Mouse (Mus musculus) MEL (cell line): ENCODE data around the gene Gm32742. TPM values are rescaled to one million over a fixed set of nuclear protein-coding genes. Genes with fewer than 3 reads are reported as not detected.

Experiments used
- DNase-seq: peaks from one replicate; pipeline ENCODE4 v3.0.0; 2011; ENCODE audit warnings: low read depth, low spot score
- H3K27ac ChIP-seq: 2 replicates; pipeline ENCODE4 v1.5.1; 2012; ENCODE audit warnings: low read depth, mild to moderate bottlenecking, control low read depth, low read length, moderate library complexity; ENCODE audit not compliant: control insufficient read depth
- H3K27me3 ChIP-seq, 2 experiments: fragments of 150-350 bp in 1 of 2; sonication (generic) in 1 of 2; 2 replicates each; pipeline ENCODE4 v1.6.1; 2012; ENCODE audit warnings: low read length in 2 of 2, mild to moderate bottlenecking in 2 of 2, improper control_type of control experiment in 1 of 2, moderate library complexity in 1 of 2; ENCODE audit not compliant: insufficient read depth in 2 of 2, control insufficient read depth in 1 of 2
- H3K36me3 ChIP-seq, 2 experiments: 2 replicates each; pipeline ENCODE4 v1.6.1; 2012 to 2014; ENCODE audit warnings: low read length in 2 of 2, improper control_type of control experiment in 1 of 2, inconsistent platforms in 1 of 2, mild to moderate bottlenecking in 1 of 2; ENCODE audit not compliant: insufficient read depth in 2 of 2, control insufficient read depth in 1 of 2
- H3K4me1 ChIP-seq, 2 experiments: fragments of 150-350 bp in 1 of 2; sonication (generic) in 1 of 2; 2 replicates each; pipeline ENCODE4 v1.6.1; 2012; ENCODE audit warnings: low read length in 2 of 2, improper control_type of control experiment in 1 of 2, mild to moderate bottlenecking in 1 of 2; ENCODE audit not compliant: insufficient read depth in 2 of 2, control insufficient read depth in 1 of 2
- H3K4me3 ChIP-seq, 2 experiments: fragments of 150-350 bp in 1 of 2; sonication (generic) in 1 of 2; 2 replicates each; pipeline ENCODE4 v1.5.1; 2012; ENCODE audit warnings: low read depth in 2 of 2, low read length in 2 of 2, mild to moderate bottlenecking in 2 of 2, moderate library complexity in 2 of 2, control low read depth in 1 of 2, improper control_type of control experiment in 1 of 2; ENCODE audit not compliant: control insufficient read depth in 1 of 2, insufficient read depth in 1 of 2
- H3K79me2 ChIP-seq: 2 replicates; pipeline ENCODE4 v1.6.1; 2012; ENCODE audit warnings: mild to moderate bottlenecking, low read length, moderate library complexity; ENCODE audit not compliant: control insufficient read depth, poor library complexity, insufficient read depth
- H3K9ac ChIP-seq: 2 replicates; pipeline ENCODE4 v1.6.1; 2012; ENCODE audit warnings: low read depth, mild to moderate bottlenecking, control low read depth, low read length, moderate library complexity; ENCODE audit not compliant: control insufficient read depth, poor library complexity, severe bottlenecking
- H3K9me3 ChIP-seq: fragments of 150-350 bp; sonication (generic); replicated peaks from 2 replicates; pipeline ENCODE4 v1.6.1; 2012; ENCODE audit warnings: mild to moderate bottlenecking, low read length, improper control_type of control experiment, moderate library complexity; ENCODE audit not compliant: insufficient read depth
- CHD1 ChIP-seq: IDR thresholded peaks from 2 replicates; pipeline ENCODE4 v1.6.1; 2012; ENCODE audit warnings: low read depth, mild to moderate bottlenecking, inconsistent platforms, low read length, improper control_type of control experiment
- CTCF ChIP-seq, 3 experiments: IDR thresholded peaks in 2 of 3; conservative IDR thresholded peaks in 1 of 3; 2 replicates each; pipeline ENCODE4 v1.5.1; 2011 to 2012; ENCODE audit warnings: low read length in 3 of 3, low read depth in 2 of 3, mild to moderate bottlenecking in 2 of 3, improper control_type of control experiment in 1 of 3, inconsistent platforms in 1 of 3, mixed read lengths in 1 of 3, moderate library complexity in 1 of 3; ENCODE audit not compliant: control insufficient read depth in 1 of 3, insufficient read depth in 1 of 3, poor library complexity in 1 of 3, severe bottlenecking in 1 of 3
- EP300 ChIP-seq, 2 experiments: IDR thresholded peaks; 2 replicates each; pipeline ENCODE4 v1.6.1; 2011; ENCODE audit warnings: improper control_type of control experiment in 2 of 2, low read length in 2 of 2, low read depth in 1 of 2, mild to moderate bottlenecking in 1 of 2
- ETS1 ChIP-seq: IDR thresholded peaks from 2 replicates; pipeline ENCODE4 v1.6.1; 2012; ENCODE audit warnings: low read depth, mild to moderate bottlenecking, inconsistent platforms, low read length, improper control_type of control experiment, moderate library complexity
- GATA1 ChIP-seq: IDR thresholded peaks from 2 replicates; pipeline ENCODE4 v1.6.1; 2011; ENCODE audit warnings: low read depth, low read length, improper control_type of control experiment
- HCFC1 ChIP-seq: IDR thresholded peaks from 2 replicates; pipeline ENCODE4 v1.6.1; 2012; ENCODE audit warnings: low read depth, mild to moderate bottlenecking, inconsistent platforms, low read length, improper control_type of control experiment, moderate library complexity
- KAT2A ChIP-seq: conservative IDR thresholded peaks from 2 replicates; pipeline ENCODE4 v1.6.1; 2012; ENCODE audit warnings: low read depth, low read length, improper control_type of control experiment, inconsistent platforms
- MAZ ChIP-seq: IDR thresholded peaks from 2 replicates; pipeline ENCODE4 v1.6.1; 2012; ENCODE audit warnings: low read depth, mild to moderate bottlenecking, inconsistent platforms, low read length, improper control_type of control experiment
- MYC ChIP-seq: IDR thresholded peaks from 2 replicates; pipeline ENCODE4 v1.6.1; 2011; ENCODE audit warnings: low read depth, mild to moderate bottlenecking, low read length, improper control_type of control experiment, moderate library complexity
- NELFE ChIP-seq: IDR thresholded peaks from 2 replicates; pipeline ENCODE4 v1.6.1; 2011; ENCODE audit warnings: low read depth, low read length, improper control_type of control experiment
- NRF1 ChIP-seq: IDR thresholded peaks from 2 replicates; pipeline ENCODE4 v1.6.1; 2014; ENCODE audit warnings: low read depth, mild to moderate bottlenecking, inconsistent platforms, low read length, improper control_type of control experiment, moderate library complexity; ENCODE audit not compliant: poor library complexity, insufficient read depth, severe bottlenecking
- POLR2A ChIP-seq, 2 experiments: IDR thresholded peaks; 2 replicates each; pipeline ENCODE4 v1.6.1; 2011 to 2012; ENCODE audit warnings: low read length in 2 of 2, mild to moderate bottlenecking in 2 of 2, control low read depth in 1 of 2, improper control_type of control experiment in 1 of 2, low read depth in 1 of 2, moderate library complexity in 1 of 2; ENCODE audit not compliant: control insufficient read depth in 1 of 2, insufficient read depth in 1 of 2, poor library complexity in 1 of 2
- POLR2AphosphoS2 ChIP-seq: IDR thresholded peaks from 2 replicates; pipeline ENCODE4 v1.6.1; 2011; ENCODE audit warnings: low read length, improper control_type of control experiment
- POLR2AphosphoS5 ChIP-seq: IDR thresholded peaks from 2 replicates; pipeline ENCODE4 v1.6.1; 2012; ENCODE audit warnings: low read depth, borderline replicate concordance, mild to moderate bottlenecking, inconsistent platforms, low read length, moderate library complexity, mixed read lengths
- RCOR1 ChIP-seq: IDR thresholded peaks from 2 replicates; pipeline ENCODE4 v1.6.1; 2012; ENCODE audit warnings: low read depth, mild to moderate bottlenecking, inconsistent platforms, low read length, improper control_type of control experiment
- SIN3A ChIP-seq: IDR thresholded peaks from 2 replicates; pipeline ENCODE4 v1.6.1; 2012; ENCODE audit warnings: low read length, improper control_type of control experiment, inconsistent platforms
- SMC3 ChIP-seq: IDR thresholded peaks from 2 replicates; pipeline ENCODE4 v1.6.1; 2011; ENCODE audit warnings: low read depth, low read length, improper control_type of control experiment
- TAL1 ChIP-seq: IDR thresholded peaks from 2 replicates; pipeline ENCODE4 v1.6.1; 2012; ENCODE audit warnings: mild to moderate bottlenecking, inconsistent platforms, low read length, moderate library complexity, mixed read lengths
- TCF12 ChIP-seq: IDR thresholded peaks from 2 replicates; pipeline ENCODE4 v1.6.1; 2014; ENCODE audit warnings: low read depth, mild to moderate bottlenecking, inconsistent platforms, low read length, improper control_type of control experiment, moderate library complexity
- ZC3H11A ChIP-seq: IDR thresholded peaks from 2 replicates; pipeline ENCODE4 v1.6.1; 2012; ENCODE audit warnings: low read depth, mild to moderate bottlenecking, inconsistent platforms, low read length, improper control_type of control experiment
- ZMIZ1 ChIP-seq: IDR thresholded peaks from 2 replicates; pipeline ENCODE4 v1.6.1; 2012; ENCODE audit warnings: low read depth, mild to moderate bottlenecking, inconsistent platforms, low read length, improper control_type of control experiment, moderate library complexity
- polyA plus RNA-seq, 2 experiments: library from polyadenylated mRNA; stranded (reverse) in 1 of 2; unstranded in 1 of 2; fragments of >175 nt in 1 of 2; fragments of >200 nt in 1 of 2; gene quantifications; 2 replicates each; pipeline versions ENCODE4 v1.2.1 to v1.2.4; 2012; ENCODE audit warnings: low replicate concordance in 2 of 2, low read depth in 1 of 2; ENCODE audit not compliant: insufficient read length in 2 of 2, insufficient read depth in 1 of 2, missing spikeins in 1 of 2
- total RNA-seq: library from RNA; depleted of rRNA; stranded (reverse); fragments of 300-350 nt; gene quantifications from 2 replicates; pipeline ENCODE4 v1.2.3, GENCODE M21; 2012; rRNA removed

The Gm32742 gene
- total and polyA plus RNA-seq, 3 experiments, result 0.01 TPM; not detected in 2

GRCm38 (mm10) chr9:51093697-51094096, 71.6 kb downstream of the Gm32742 start:
- no peak for TF ChIP-seq POLR2A (IDR thresholded peaks at IDR 0.05; ENCODE audit: control insufficient read depth in 1 of 2, insufficient read depth in 1 of 2, low read depth in 1 of 2, low read length in 2 of 2, poor library complexity in 1 of 2)
- no peak for TF ChIP-seq SIN3A
- TF ChIP-seq CHD1, result no peak
- TF ChIP-seq KAT2A, result no peak
- TF ChIP-seq POLR2AphosphoS2, result no peak
- TF ChIP-seq ETS1, result peak; percentile 72
- TF ChIP-seq MAZ, result no peak
- TF ChIP-seq NRF1, result no peak
- no peak for TF ChIP-seq ZMIZ1
- no peak for TF ChIP-seq CTCF (IDR thresholded peaks at IDR 0.05 in 2 of 3, conservative IDR thresholded peaks at IDR 0.05 in 1 of 3; ENCODE audit: control insufficient read depth in 1 of 3, insufficient read depth in 1 of 3, low read depth in 2 of 3, low read length in 3 of 3, poor library complexity in 1 of 3, severe bottlenecking in 1 of 3)
- TF ChIP-seq RCOR1, result peak; percentile 70; the same call in 1 of the 2 replicates
- no peak for TF ChIP-seq SMC3
- no peak for TF ChIP-seq POLR2AphosphoS5
- no peak for TF ChIP-seq HCFC1
- TF ChIP-seq ZC3H11A, result no peak
- peak; percentile 24; the same call in 1 of the 2 replicates for TF ChIP-seq TAL1
- TF ChIP-seq NELFE, result no peak
- TF ChIP-seq EP300 (IDR thresholded peaks at IDR 0.05; ENCODE audit: low read depth in 1 of 2, low read length in 2 of 2), result peak; percentile 74 to 79
- peak; percentile 88 for TF ChIP-seq TCF12
- TF ChIP-seq GATA1, result peak; percentile 85
- no peak for TF ChIP-seq MYC
- no peak overlapping the region for H3K27ac ChIP-seq
- H3K9me3 ChIP-seq, result no peaks in the 10 kb centered on the region
- H3K9ac ChIP-seq, result no peak overlapping the region
- H3K79me2 ChIP-seq, result no peaks in the 10 kb centered on the region
- peaks cover 0 to 7% of the 10 kb centered on the region in 2 experiments; a peak in 2 of 4 replicates for H3K36me3 ChIP-seq
- H3K4me3 ChIP-seq, result no peak overlapping the region
- peak; percentile 30 for DNase-seq
- no peaks in the 10 kb centered on the region for H3K4me1 ChIP-seq
- peaks cover 0 to 3% of the 10 kb centered on the region in 2 experiments; a peak in 3 of 4 replicates for H3K27me3 ChIP-seq

DNA sequence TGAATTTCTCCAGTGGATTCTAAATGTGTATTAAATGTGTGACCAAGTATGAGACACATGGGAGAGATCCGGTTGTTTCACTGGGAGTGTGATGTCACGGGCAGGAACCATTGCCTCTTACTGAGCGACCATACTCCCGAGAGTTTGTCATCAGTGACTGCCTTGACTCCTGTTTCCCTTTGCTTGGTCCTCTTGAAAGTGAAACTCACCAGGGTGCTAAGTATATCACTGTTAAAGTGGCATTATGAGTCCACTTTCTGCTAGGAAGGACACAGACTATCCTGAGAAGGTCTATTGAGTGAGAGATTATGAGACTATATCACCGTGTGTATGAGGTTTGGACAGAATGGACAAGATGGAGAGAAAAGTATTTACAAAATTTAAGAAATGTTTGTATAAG, 83.7 kb downstream of the Gm32742 start:
- DNase-seq, result no peak
- Histone ChIP-seq H3K9ac (no peak overlapping the region), H3K27me3 (peaks cover 2 to 7% of the 10 kb centered on the region in 2 experiments), H3K9me3 (no peaks in the 10 kb centered on the region), H3K4me3 (no peak overlapping the region), H3K27ac (no peak overlapping the region), H3K79me2 (no peaks in the 10 kb centered on the region), H3K4me1 (no peaks in the 10 kb centered on the region), H3K36me3 (no peaks in the 10 kb centered on the region)
- no peak for TF ChIP-seq CHD1

Other genes starting within 250 kb of the Gm32742 start
- gene Sik2, start 156.4 kb downstream of the Gm32742 start, total RNA-seq, result 7.5 and 11.0 TPM in 2 replicates
- 10 to 100 TPM in 1 of 2 experiments, not detected in 1; 12.1 TPM for gene Sik2, start 156.4 kb downstream of the Gm32742 start, polyA plus RNA-seq
- gene Btg4, start 104.6 kb downstream of the Gm32742 start, total RNA-seq, result not detected in 2 replicates
- not detected for gene Btg4, start 104.6 kb downstream of the Gm32742 start, polyA plus RNA-seq
- not detected in 2 replicates for gene Layn, start 88.4 kb downstream of the Gm32742 start, total RNA-seq
- gene Layn, start 88.4 kb downstream of the Gm32742 start, polyA plus RNA-seq, result not detected
- gene 4833427G06Rik, start 63.4 kb downstream of the Gm32742 start, total RNA-seq, result not detected in 2 replicates
- gene 4833427G06Rik, start 63.4 kb downstream of the Gm32742 start, polyA plus RNA-seq, result not detected
- gene Pou2af1, start 48.2 kb upstream of the Gm32742 start, total RNA-seq, result not detected in 2 replicates
- gene Pou2af1, start 48.2 kb upstream of the Gm32742 start, polyA plus RNA-seq, result not detected
- gene Colca2, start 113.1 kb upstream of the Gm32742 start, total RNA-seq, result not detected in 2 replicates
- gene Colca2, start 113.1 kb upstream of the Gm32742 start, polyA plus RNA-seq, result not detected
- gene 1810046K07Rik, start 163.4 kb upstream of the Gm32742 start, total RNA-seq, result not detected in 2 replicates
- gene 1810046K07Rik, start 163.4 kb upstream of the Gm32742 start, polyA plus RNA-seq, result not detected